Mouse (Mus musculus) neutrophil, adult 59 days (primary cell): ENCODE data around the gene Fscn1. TPM values are rescaled to one million over a fixed set of nuclear protein-coding genes. Genes with fewer than 3 reads are reported as not detected.

Source experiments
- total RNA-seq, 2 experiments: library from RNA; stranded (reverse); gene quantifications; 1 replicate in 1 of 2; 2 replicates in 1 of 2; pipeline ENCODE4 v1.2.4; 2023

Fscn1 gene
- under 1 TPM; 0.40 to 0.49 TPM for total RNA-seq

DNA sequence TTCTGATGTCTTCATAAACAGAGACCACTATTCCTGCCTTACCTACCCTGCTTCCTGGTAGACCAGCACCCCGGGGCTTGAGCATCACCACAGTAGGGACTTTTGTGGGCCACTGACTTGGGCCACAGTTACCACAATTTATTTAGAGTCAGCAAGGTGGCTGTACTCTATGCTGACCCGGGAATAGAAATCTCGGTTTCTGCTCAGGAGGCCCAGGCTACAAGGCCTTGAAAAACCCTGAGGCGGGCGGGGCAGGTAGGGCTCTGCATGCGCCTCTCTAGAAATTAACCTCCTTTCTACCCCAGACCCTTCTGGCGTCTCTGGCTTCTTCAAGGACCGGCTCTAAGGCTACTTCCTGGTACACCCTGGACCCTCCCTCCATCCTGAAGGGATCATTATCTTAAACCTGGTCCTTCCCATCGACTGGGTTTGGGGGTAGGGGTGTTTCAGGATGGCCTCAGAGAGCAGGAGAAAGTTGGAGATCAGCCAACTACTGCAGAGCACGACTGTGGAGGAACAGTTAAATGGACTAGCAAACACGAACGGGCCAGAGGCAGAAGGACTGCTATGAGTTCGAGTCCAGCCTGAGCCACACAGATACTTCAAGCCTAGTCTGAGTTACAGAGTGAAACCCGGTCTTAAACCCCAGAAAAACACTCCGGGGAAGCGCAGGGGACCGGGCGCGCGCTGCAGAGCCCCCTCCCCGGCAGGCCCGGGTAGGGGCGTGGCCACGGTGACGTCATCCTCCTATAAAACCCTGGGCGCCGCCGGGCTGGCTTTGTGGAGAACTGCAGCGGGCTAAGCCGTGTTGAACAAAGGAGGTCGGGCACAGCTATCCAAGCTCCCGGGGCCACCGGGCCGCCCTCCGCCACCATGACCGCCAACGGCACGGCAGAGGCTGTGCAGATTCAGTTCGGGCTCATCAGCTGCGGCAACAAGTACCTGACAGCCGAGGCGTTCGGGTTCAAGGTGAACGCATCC lies at the start of gene Fscn1:
TSS of gene Fscn1 (plus strand) at position 768 of the 981 bp plus-strand sequence.

Other genes starting within 250 kb of the Fscn1 start
- 100 to 1,000 TPM; 182 to 189 TPM for gene Tnrc18, start 142.7 kb upstream of the Fscn1 start, total RNA-seq
- 1 to 10 TPM; 7.8 to 9.4 TPM for gene Fbxl18, start 64.9 kb upstream of the Fscn1 start, total RNA-seq
- over 10,000 TPM; 15,917 to 16,228 TPM for gene Actb, start 53.6 kb upstream of the Fscn1 start, total RNA-seq
- 10 to 100 TPM; 56.1 to 56.7 TPM for gene Rnf216, start 152.7 kb downstream of the Fscn1 start, total RNA-seq
- gene Olfr718-ps1, start 187.2 kb downstream of the Fscn1 start, total RNA-seq: under 1 TPM; 0.29 to 0.31 TPM
- gene Rbak, start 220.4 kb downstream of the Fscn1 start, total RNA-seq: 1 to 10 TPM; 4.4 to 5.4 TPM
- not detected for gene Spdye4b, start 220.7 kb downstream of the Fscn1 start, total RNA-seq